Mouse (Mus musculus) embryonic facial prominence, embryonic 13.5 days (tissue): ENCODE results near the gene Erp27. TPM values are rescaled to one million over a fixed set of nuclear protein-coding genes. Genes with fewer than 3 reads are reported as not detected.
A peak's percentile ranks its signal among the peaks of the same experiment; 100 is the strongest.

Experiments used
- ATAC-seq: fragments of 200-750 bp; cut with Nextera tagmentation; 2 replicates; pipeline ENCODE4 v1.8.0; 2017; ENCODE audit warnings: low read depth; ENCODE audit not compliant: insufficient number of reproducible peaks, insufficient read depth, low FRiP score, low TSS enrichment
- H3K27ac ChIP-seq: fragments of 300-500 bp; sonication (generic); 2 replicates; pipeline ENCODE4 v1.5.1; 2015; ENCODE audit warnings: moderate library complexity, mild to moderate bottlenecking, inconsistent platforms
- H3K27me3 ChIP-seq: fragments of 300-500 bp; sonication (generic); 2 replicates; pipeline ENCODE4 v1.6.1; 2015; ENCODE audit warnings: mild to moderate bottlenecking, inconsistent platforms
- H3K36me3 ChIP-seq: fragments of 300-500 bp; sonication (generic); 2 replicates; pipeline ENCODE4 v1.6.1; 2015; ENCODE audit warnings: mild to moderate bottlenecking, inconsistent platforms
- H3K4me1 ChIP-seq: fragments of 300-500 bp; sonication (generic); 2 replicates; pipeline ENCODE4 v1.6.1; 2015; ENCODE audit warnings: inconsistent platforms
- H3K4me2 ChIP-seq: fragments of 300-500 bp; sonication (generic); 2 replicates; pipeline ENCODE4 v1.6.1; 2015; ENCODE audit warnings: moderate library complexity, mild to moderate bottlenecking, inconsistent platforms
- H3K4me3 ChIP-seq: fragments of 300-500 bp; sonication (generic); 2 replicates; pipeline ENCODE4 v1.5.1; 2015; ENCODE audit warnings: mild to moderate bottlenecking, inconsistent platforms
- H3K9ac ChIP-seq: fragments of 300-500 bp; sonication (generic); 2 replicates; pipeline ENCODE4 v1.6.1; 2015; ENCODE audit warnings: mild to moderate bottlenecking, inconsistent platforms
- H3K9me3 ChIP-seq: fragments of 300-500 bp; sonication (generic); 2 replicates; pipeline ENCODE4 v1.6.1; 2016; ENCODE audit warnings: inconsistent platforms
- WGBS: fragments of 180-500 bp; shearing (Covaris S2); methylation state at CpG from one replicate; pipeline ENCODE4 v1.1.7; 2015; ENCODE audit warnings: mixed read lengths; 5-methylcytosine and 5-hydroxymethylcytosine counted together
- polyA plus RNA-seq: library from polyadenylated mRNA; unstranded; fragments of >200 nt; fragmentation: Nextera tagmentation; extraction: Ambion mirVana; gene quantifications from 2 replicates; pipeline ENCODE4 v1.2.1, GENCODE M21; 2015

Gene Erp27
- polyA plus RNA-seq, 1 experiment from 2014 or later: 0.30 TPM

GRCm38 (mm10) chr6:136938331-136939126 is 16.5 kb upstream of the Erp27 start:
- 74% methylated on average over 18 of the region's 18 CpGs for WGBS
- ATAC-seq: no peak
- Histone ChIP-seq H3K4me2 (no peak overlapping the region), H3K36me3 (no peaks in the 10 kb centered on the region), H3K4me1 (peaks cover 33% of the 10 kb centered on the region), H3K9me3 (no peaks in the 10 kb centered on the region), H3K27me3 (no peaks in the 10 kb centered on the region), H3K4me3 (no peak overlapping the region), H3K9ac (peak overlapping the region; percentile 21; the same call in 1 of the 2 replicates), H3K27ac (peak overlapping the region; percentile 57; the same call in 1 of the 2 replicates)

GRCm38 (mm10) chr6:136937117-136937516 is 15.1 kb upstream of the Erp27 start:
- peaks cover 26% of the 10 kb centered on the region for H3K4me1 ChIP-seq
- WGBS: 86% methylated on average over 3 of the region's 3 CpGs
- H3K4me2 ChIP-seq: no peak overlapping the region
- no peaks in the 10 kb centered on the region for H3K9me3 ChIP-seq
- H3K9ac ChIP-seq: no peak overlapping the region
- H3K36me3 ChIP-seq: no peaks in the 10 kb centered on the region
- no peak overlapping the region for H3K27ac ChIP-seq
- H3K4me3 ChIP-seq: no peak overlapping the region
- H3K27me3 ChIP-seq: no peaks in the 10 kb centered on the region
- no peak for ATAC-seq

DNA sequence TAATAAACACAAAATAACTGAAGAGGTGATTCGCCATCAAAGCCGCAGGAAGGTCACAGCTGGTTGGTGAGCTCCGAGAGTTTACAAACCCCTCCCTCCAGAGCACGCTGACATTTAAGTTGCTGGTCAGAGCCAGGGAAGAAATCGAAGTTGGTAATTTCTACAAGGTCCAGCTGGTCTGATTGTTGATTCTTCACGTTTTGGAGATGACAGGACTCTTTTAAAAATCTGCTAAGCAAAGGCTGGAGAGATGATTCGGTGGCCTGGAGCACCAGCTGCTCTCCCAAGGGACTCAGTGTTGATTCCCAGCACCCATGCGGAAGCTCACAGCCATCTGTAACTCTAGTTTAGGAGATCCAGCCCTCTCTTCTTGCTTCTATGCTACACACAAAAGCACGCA is 14.4 kb upstream of the Erp27 start:
- WGBS: 85% methylated on average over 9 of the region's 9 CpGs
- Histone ChIP-seq H3K4me1 (peaks cover 25% of the 10 kb centered on the region), H3K4me2 (no peak overlapping the region), H3K27ac (no peak overlapping the region), H3K36me3 (no peaks in the 10 kb centered on the region), H3K9ac (no peak overlapping the region), H3K4me3 (no peak overlapping the region), H3K9me3 (no peaks in the 10 kb centered on the region), H3K27me3 (no peaks in the 10 kb centered on the region)
- no peak for ATAC-seq

GRCm38 (mm10) chr6:136935233-136935632 is 13.3 kb upstream of the Erp27 start:
- Histone ChIP-seq H3K4me2 (no peak overlapping the region), H3K36me3 (no peaks in the 10 kb centered on the region), H3K27ac (no peak overlapping the region), H3K27me3 (no peaks in the 10 kb centered on the region), H3K4me1 (peaks cover 23% of the 10 kb centered on the region), H3K9me3 (no peaks in the 10 kb centered on the region), H3K4me3 (no peak overlapping the region), H3K9ac (no peak overlapping the region)
- no peak for ATAC-seq
- WGBS: 83% methylated on average over 3 of the region's 3 CpGs

- 79% methylated on average over 7 of the region's 7 CpGs for WGBS
- H3K9ac ChIP-seq: no peak overlapping the region
- H3K4me3 ChIP-seq: no peak overlapping the region
- peaks cover 14% of the 10 kb centered on the region for H3K4me1 ChIP-seq
- ATAC-seq: no peak
- H3K27ac ChIP-seq: no peak overlapping the region
- no peaks in the 10 kb centered on the region for H3K36me3 ChIP-seq
- no peaks in the 10 kb centered on the region for H3K9me3 ChIP-seq
- H3K27me3 ChIP-seq: no peaks in the 10 kb centered on the region
- no peak overlapping the region for H3K4me2 ChIP-seq
Observed at GRCm38 (mm10) chr6:136934068-136934467, 12.1 kb upstream of the Erp27 start.

- ATAC-seq: no peak
- Histone ChIP-seq H3K36me3 (no peaks in the 10 kb centered on the region), H3K27me3 (no peaks in the 10 kb centered on the region), H3K27ac (peak overlapping the region; percentile 75), H3K4me2 (no peak overlapping the region), H3K4me1 (peaks cover 22% of the 10 kb centered on the region), H3K9ac (no peak overlapping the region), H3K4me3 (no peak overlapping the region), H3K9me3 (no peaks in the 10 kb centered on the region)
- WGBS: 86% methylated on average over 13 of the region's 13 CpGs
Observed at GRCm38 (mm10) chr6:136931246-136931645, 9.3 kb upstream of the Erp27 start.

GRCm38 (mm10) chr6:136930677-136931076 is 8.7 kb upstream of the Erp27 start:
- 17% methylated on average over 12 of the region's 12 CpGs for WGBS
- Histone ChIP-seq H3K36me3 (no peaks in the 10 kb centered on the region), H3K4me1 (peaks cover 22% of the 10 kb centered on the region), H3K9me3 (no peaks in the 10 kb centered on the region), H3K4me3 (peak overlapping the region; percentile 9; the same call in 1 of the 2 replicates), H3K27me3 (no peaks in the 10 kb centered on the region), H3K9ac (peak overlapping the region; percentile 44; the same call in 1 of the 2 replicates), H3K27ac (peak overlapping the region; percentile 75), H3K4me2 (peak overlapping the region; percentile 43)
- peak; percentile 81 for ATAC-seq

- H3K4me1 ChIP-seq: peaks cover 26% of the 10 kb centered on the region
- H3K9ac ChIP-seq: no peak overlapping the region
- no peak for ATAC-seq
- H3K27ac ChIP-seq: no peak overlapping the region
- 92% methylated on average over 1 of the region's 1 CpGs for WGBS
- no peak overlapping the region for H3K4me2 ChIP-seq
- H3K9me3 ChIP-seq: no peaks in the 10 kb centered on the region
- H3K36me3 ChIP-seq: 0 out of 2 replicates have a peak, but pooled peaks cover 4% of the 10 kb centered on the region
- no peak overlapping the region for H3K4me3 ChIP-seq
- H3K27me3 ChIP-seq: no peaks in the 10 kb centered on the region
Observed at GRCm38 (mm10) chr6:136927626-136928025, 5.6 kb upstream of the Erp27 start.

- Histone ChIP-seq H3K4me1 (peaks cover 22% of the 10 kb centered on the region), H3K4me3 (no peak overlapping the region), H3K4me2 (no peak overlapping the region), H3K36me3 (0 out of 2 replicates have a peak, but pooled peaks cover 4% of the 10 kb centered on the region), H3K27ac (no peak overlapping the region), H3K9ac (no peak overlapping the region), H3K9me3 (no peaks in the 10 kb centered on the region), H3K27me3 (no peaks in the 10 kb centered on the region)
- ATAC-seq: no peak
- 48% methylated on average over 8 of the region's 8 CpGs for WGBS
Observed at GRCm38 (mm10) chr6:136925049-136925448, 3.1 kb upstream of the Erp27 start.

DNA sequence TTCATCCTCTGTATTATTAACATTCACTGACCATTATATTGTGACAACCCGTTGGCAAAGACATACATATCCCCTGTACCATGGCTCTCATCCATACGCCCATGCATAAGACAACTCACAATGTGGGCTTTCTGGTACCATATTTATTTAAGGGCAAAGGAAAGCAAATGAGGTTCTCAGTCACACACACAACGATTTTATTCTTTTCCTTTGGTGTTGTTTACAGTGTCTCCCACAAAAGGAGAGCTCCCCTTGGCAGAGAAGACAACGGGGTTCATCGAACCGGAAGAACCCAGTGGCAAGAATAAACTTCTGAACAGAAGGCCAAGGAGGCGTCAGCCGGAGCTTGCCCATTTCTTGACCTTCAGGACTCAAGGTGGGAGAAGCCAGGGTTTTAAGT is 1.6 kb upstream of the Erp27 start, which contains the start of gene Pde6h:
TSS of gene Pde6h (plus strand) at position 301 of the 400 bp plus-strand sequence.
- no peak within 1 kb of the TSS for H3K9ac ChIP-seq
- H3K4me3 ChIP-seq: no peak within 1 kb of the TSS
- H3K27ac ChIP-seq: no peak within 1 kb of the TSS
- 0 out of 2 replicates have a peak, but pooled peaks cover 4% of the 10 kb centered on the region for H3K36me3 ChIP-seq
- ATAC-seq: no peak
- no peaks in the 10 kb centered on the region for H3K9me3 ChIP-seq
- 94% methylated on average over 8 of the region's 8 CpGs for WGBS
- H3K27me3 ChIP-seq: no peaks in the 10 kb centered on the region
- no peak within 1 kb of the TSS for H3K4me2 ChIP-seq
- peaks cover 19% of the 10 kb centered on the region for H3K4me1 ChIP-seq

GRCm38 (mm10) chr6:136922871-136923270 is 891 bp upstream of the Erp27 start:
- WGBS: 90% methylated on average over 7 of the region's 7 CpGs
- Histone ChIP-seq H3K27me3 (no peaks in the 10 kb centered on the region), H3K36me3 (0 out of 2 replicates have a peak, but pooled peaks cover 4% of the 10 kb centered on the region), H3K4me3 (no peak overlapping the region), H3K9me3 (no peaks in the 10 kb centered on the region), H3K4me1 (peaks cover 22% of the 10 kb centered on the region), H3K27ac (no peak overlapping the region), H3K9ac (no peak overlapping the region), H3K4me2 (no peak overlapping the region)
- no peak for ATAC-seq

GRCm38 (mm10) chr6:136921601-136922000 is 379 bp downstream of the Erp27 start:
- Histone ChIP-seq H3K4me1 (peaks cover 25% of the 10 kb centered on the region), H3K9ac (no peak overlapping the region), H3K4me2 (no peak overlapping the region), H3K9me3 (no peaks in the 10 kb centered on the region), H3K36me3 (0 out of 2 replicates have a peak, but pooled peaks cover 4% of the 10 kb centered on the region), H3K4me3 (no peak overlapping the region), H3K27me3 (no peaks in the 10 kb centered on the region), H3K27ac (no peak overlapping the region)
- no peak for ATAC-seq
- 56% methylated on average over 7 of the region's 7 CpGs for WGBS
